Mouse (Mus musculus): Measurements from ENCODE around the gene Rasgrp4. TPM values are rescaled to one million over a fixed set of nuclear protein-coding genes. Genes with fewer than 3 reads are reported as not detected.

Gene Rasgrp4
- polyA plus RNA-seq, 1 experiment: 0.01 TPM

DNA sequence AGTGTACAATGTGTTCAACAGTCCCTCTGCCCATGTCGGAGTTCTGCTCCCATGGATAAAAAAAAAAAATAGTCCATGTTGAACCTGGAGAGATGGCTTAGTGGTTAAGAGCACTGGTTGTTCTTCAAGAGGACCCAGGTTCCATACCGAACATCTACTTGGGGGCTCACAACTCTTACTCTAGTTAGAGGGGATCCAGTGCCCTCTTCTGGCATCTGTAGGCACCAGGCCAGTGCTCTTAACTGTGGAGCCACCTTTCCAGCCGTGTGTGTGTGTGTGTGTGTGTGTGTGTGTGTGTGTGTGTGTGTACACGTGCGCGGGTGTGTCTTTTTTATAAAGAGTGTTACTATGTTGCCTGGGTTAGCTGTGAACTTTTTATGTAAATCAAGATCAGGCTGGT, 67.9 kb downstream of the Rasgrp4 start:
- H3ac ChIP-seq (ENCODE audit: control insufficient read depth, insufficient read length, low read depth): no peak overlapping the region
- no peaks in the 10 kb centered on the region for H3K79me3 ChIP-seq (ENCODE audit: low read depth)
- no peak overlapping the region for H3K4me3 ChIP-seq (ENCODE audit: insufficient read depth, poor library complexity, severe bottlenecking)
- no peaks in the 10 kb centered on the region for H3K79me2 ChIP-seq (ENCODE audit: control insufficient read depth, insufficient read depth)
- peaks cover 3% of the 10 kb centered on the region for H3K27me3 ChIP-seq (ENCODE audit: control insufficient read depth, insufficient read depth, insufficient read length)
- TF ChIP-seq MAX (IDR thresholded peaks at IDR 0.05): no peak
- TF ChIP-seq FOSL1 (IDR thresholded peaks at IDR 0.05; ENCODE audit: insufficient read depth, low read length, poor library complexity, severe bottlenecking): no peak
- no peaks in the 10 kb centered on the region for H3K36me3 ChIP-seq (ENCODE audit: control insufficient read depth, insufficient read depth)

Other genes with a start within 250 kb of the Rasgrp4 start
- 465 TPM for gene Actn4, start 172.5 kb upstream of the Rasgrp4 start, polyA plus RNA-seq (2012; fragmentation: generic; extraction: Trizol)
- 429 TPM for gene Eif3k, start 153.0 kb upstream of the Rasgrp4 start, polyA plus RNA-seq (2012; fragmentation: generic; extraction: Trizol)
- 3.6 TPM for gene Map4k1, start 152.8 kb upstream of the Rasgrp4 start, polyA plus RNA-seq (2012; fragmentation: generic; extraction: Trizol)
- 1.1 TPM for gene Ryr1, start 9.7 kb upstream of the Rasgrp4 start, polyA plus RNA-seq (2012; fragmentation: generic; extraction: Trizol)
- gene Fam98c, start 21.4 kb downstream of the Rasgrp4 start, polyA plus RNA-seq (2012; fragmentation: generic; extraction: Trizol): 7.7 TPM
- gene Ggn, start 35.4 kb downstream of the Rasgrp4 start, polyA plus RNA-seq (2012; fragmentation: generic; extraction: Trizol): 0.82 TPM
- 3.1 TPM for gene Spred3, start 35.6 kb downstream of the Rasgrp4 start, polyA plus RNA-seq (2012; fragmentation: generic; extraction: Trizol)
- gene Psmd8, start 45.9 kb downstream of the Rasgrp4 start, polyA plus RNA-seq (2012; fragmentation: generic; extraction: Trizol): 388 TPM
- not detected for gene Catsperg1, start 79.2 kb downstream of the Rasgrp4 start, polyA plus RNA-seq (2012; fragmentation: generic; extraction: Trizol)
- gene Kcnk6, start 97.7 kb downstream of the Rasgrp4 start, polyA plus RNA-seq (2012; fragmentation: generic; extraction: Trizol): 0.09 TPM
- 140 TPM for gene Yif1b, start 103.5 kb downstream of the Rasgrp4 start, polyA plus RNA-seq (2012; fragmentation: generic; extraction: Trizol)
- gene 2200002D01Rik, start 113.6 kb downstream of the Rasgrp4 start, polyA plus RNA-seq (2012; fragmentation: generic; extraction: Trizol): 72.9 TPM
- not detected for gene Spint2, start 147.1 kb downstream of the Rasgrp4 start, polyA plus RNA-seq (2012; fragmentation: generic; extraction: Trizol)
- gene Ppp1r14a, start 154.5 kb downstream of the Rasgrp4 start, polyA plus RNA-seq (2012; fragmentation: generic; extraction: Trizol): 0.43 TPM
- gene Dpf1, start 169.1 kb downstream of the Rasgrp4 start, polyA plus RNA-seq (2012; fragmentation: generic; extraction: Trizol): 14.3 TPM